Mouse (Mus musculus) embryonic facial prominence, embryonic 11.5 days (tissue): ENCODE measurements around the gene Mrvi1. TPM values are rescaled to one million over a fixed set of nuclear protein-coding genes. Genes with fewer than 3 reads are reported as not detected.

ENCODE experiments used
- ATAC-seq: fragments of 200-750 bp; cut with Nextera tagmentation; replicated peaks from 2 replicates; pipeline ENCODE4 v1.8.0; 2017; ENCODE audit warnings: low read depth; ENCODE audit not compliant: insufficient number of reproducible peaks, low FRiP score, low TSS enrichment
- DNase-seq: peaks from one replicate; pipeline ENCODE4 v3.0.0-alpha.2; 2015; ENCODE audit warnings: low spot score
- H3K27ac ChIP-seq: fragments of 300-500 bp; sonication (generic); replicated peaks from 2 replicates; pipeline ENCODE4 v1.5.1; 2014; ENCODE audit warnings: mild to moderate bottlenecking, low read depth, low read length, control low read depth
- H3K27me3 ChIP-seq: fragments of 300-500 bp; sonication (generic); 2 replicates; pipeline ENCODE4 v1.6.1; 2014; ENCODE audit warnings: mild to moderate bottlenecking, low read length, moderate library complexity, mixed read lengths; ENCODE audit not compliant: control insufficient read depth, insufficient read depth
- H3K36me3 ChIP-seq: fragments of 300-500 bp; sonication (generic); replicated peaks from 2 replicates; pipeline ENCODE4 v1.6.1; 2014; ENCODE audit warnings: low read depth, mild to moderate bottlenecking, low read length, moderate library complexity, mixed read lengths; ENCODE audit not compliant: control insufficient read depth, insufficient read depth
- H3K4me1 ChIP-seq: fragments of 300-500 bp; sonication (generic); 2 replicates; pipeline ENCODE4 v1.6.1; 2014; ENCODE audit warnings: low read length, mixed read lengths; ENCODE audit not compliant: control insufficient read depth, insufficient read depth
- H3K4me2 ChIP-seq: fragments of 300-500 bp; sonication (generic); 2 replicates; pipeline ENCODE4 v1.6.1; 2014; ENCODE audit warnings: low read depth, mild to moderate bottlenecking, control low read depth, low read length, moderate library complexity
- H3K4me3 ChIP-seq: fragments of 300-500 bp; sonication (generic); 2 replicates; pipeline ENCODE4 v1.5.1; 2014; ENCODE audit warnings: low read depth, low read length, control low read depth
- H3K9ac ChIP-seq: fragments of 300-500 bp; sonication (generic); replicated peaks from 2 replicates; pipeline ENCODE4 v1.6.1; 2014; ENCODE audit warnings: mild to moderate bottlenecking, control low read depth, low read length
- H3K9me3 ChIP-seq: fragments of 300-500 bp; sonication (generic); replicated peaks from 2 replicates; pipeline ENCODE4 v1.6.1; 2016; ENCODE audit warnings: mild to moderate bottlenecking, low read length, inconsistent platforms, mixed read lengths; ENCODE audit not compliant: control insufficient read depth
- WGBS: fragments of 180-500 bp; shearing (Covaris S2); extraction: QIAGEN DNeasy Blood & Tissue Kit; methylation state at CpG from one replicate; pipeline ENCODE4 v1.1.7; 2014; 5-methylcytosine and 5-hydroxymethylcytosine counted together
- polyA plus RNA-seq: library from polyadenylated mRNA; unstranded; fragments of >200 nt; fragmentation: Nextera tagmentation; extraction: Ambion mirVana; gene quantifications from 2 replicates; pipeline ENCODE4 v1.2.1, GENCODE M21; 2014

Mrvi1 gene
- polyA plus RNA-seq, 1 experiment from 2014 or later: 2.5 TPM

DNA sequence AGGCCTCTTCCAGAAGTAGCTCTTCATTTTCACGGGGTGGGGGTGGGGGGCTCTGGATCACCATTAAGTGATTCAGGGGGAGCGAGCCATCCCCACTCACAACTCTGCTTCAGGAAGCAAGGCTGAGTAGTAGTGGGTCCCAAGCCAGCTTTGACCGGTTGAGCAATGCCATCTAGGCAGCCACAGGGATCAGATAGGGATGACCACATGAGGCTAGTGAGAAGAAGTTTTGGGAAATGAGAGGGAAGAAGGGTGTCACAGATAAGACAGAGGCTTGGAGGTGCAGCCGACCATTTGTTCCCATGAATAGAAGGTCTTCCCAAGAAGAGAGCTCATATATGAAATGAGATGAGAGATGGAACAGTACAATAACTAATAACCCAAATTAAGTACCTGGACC is 55.7 kb downstream of the Mrvi1 start:
- Histone ChIP-seq H3K9ac (no peak overlapping the region), H3K4me2 (no peak overlapping the region), H3K9me3 (no peaks in the 10 kb centered on the region), H3K27me3 (no peaks in the 10 kb centered on the region), H3K27ac (no peak overlapping the region), H3K4me3 (no peak overlapping the region), H3K4me1 (no peaks in the 10 kb centered on the region), H3K36me3 (no peaks in the 10 kb centered on the region)
- ATAC-seq (no peak), DNase-seq (no peak)
- WGBS: 81% methylated on average over 4 of the region's 4 CpGs

DNA sequence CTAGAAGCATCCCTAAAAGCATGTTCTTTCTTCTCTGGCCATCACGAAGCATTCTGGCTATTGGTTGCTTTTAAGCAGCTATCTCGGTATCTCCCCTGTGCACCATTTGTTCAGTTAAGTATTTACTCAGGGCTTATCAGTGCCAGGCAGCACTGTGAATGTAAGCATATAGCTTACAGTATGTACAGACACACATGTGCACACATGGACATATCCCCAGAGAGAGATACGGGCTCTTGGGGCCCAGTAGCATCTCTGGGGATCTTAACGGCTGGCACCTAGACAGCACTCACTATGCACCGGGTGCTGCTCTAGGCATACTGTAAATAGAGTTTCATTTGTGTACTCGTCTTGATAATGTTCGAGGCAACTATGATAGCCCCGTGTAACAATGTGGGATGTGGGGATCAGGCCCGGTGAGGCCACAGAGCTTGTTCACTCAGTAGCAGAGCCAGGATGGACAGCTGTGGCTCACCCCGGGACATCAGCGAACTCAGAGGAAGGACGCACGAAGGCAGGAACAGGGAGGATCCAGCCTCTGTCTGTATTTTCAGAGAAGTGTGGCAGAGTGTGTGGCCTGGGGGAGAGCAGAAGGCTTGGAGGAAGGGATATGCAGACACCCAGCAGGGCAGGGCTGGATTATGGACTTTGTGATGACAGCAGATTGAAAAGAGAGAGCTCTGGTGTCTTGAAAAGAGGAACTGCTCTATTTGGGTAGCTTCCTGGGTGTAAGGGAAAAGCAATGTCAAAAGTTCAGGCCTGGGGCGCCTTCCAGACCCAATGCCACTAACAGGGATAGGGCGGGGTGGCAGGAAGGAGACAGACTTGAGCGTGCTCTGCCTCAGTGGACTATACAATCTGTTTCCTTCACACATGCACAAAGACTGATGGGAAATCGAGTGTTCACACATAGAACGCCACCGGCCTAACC is 61.7 kb downstream of the Mrvi1 start:
- Histone ChIP-seq H3K4me3 (no peak overlapping the region), H3K27me3 (no peaks in the 10 kb centered on the region), H3K9ac (no peak overlapping the region), H3K9me3 (no peaks in the 10 kb centered on the region), H3K27ac (no peak overlapping the region), H3K36me3 (no peaks in the 10 kb centered on the region), H3K4me1 (no peaks in the 10 kb centered on the region), H3K4me2 (no peak overlapping the region)
- 79% methylated on average over 19 of the region's 19 CpGs for WGBS
- DNase-seq: no peak
- ATAC-seq: no peak

DNA sequence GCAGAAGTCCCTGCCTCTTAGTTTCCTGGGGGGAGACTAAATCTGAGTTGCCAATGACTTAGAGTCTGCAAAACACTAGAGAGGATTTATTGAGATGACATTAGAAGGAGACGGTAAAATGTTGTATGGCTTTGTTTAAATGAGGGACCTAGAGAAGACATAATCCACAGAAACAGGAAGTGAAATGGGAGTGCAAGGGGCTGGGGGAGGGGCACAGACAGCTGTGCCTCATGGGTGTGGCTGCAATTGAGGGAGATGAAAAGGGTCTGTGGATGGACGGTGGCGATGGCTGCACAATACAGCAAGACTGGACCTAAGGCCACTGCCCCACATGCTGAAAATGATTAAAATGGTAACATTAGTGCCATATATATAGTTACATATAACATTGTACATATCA is 62.5 kb downstream of the Mrvi1 start:
- no peaks in the 10 kb centered on the region for H3K36me3 ChIP-seq
- ATAC-seq: no peak
- H3K4me3 ChIP-seq: no peak overlapping the region
- DNase-seq: no peak
- H3K4me1 ChIP-seq: no peaks in the 10 kb centered on the region
- no peak overlapping the region for H3K27ac ChIP-seq
- no peak overlapping the region for H3K9ac ChIP-seq
- 59% methylated on average over 3 of the region's 3 CpGs for WGBS
- H3K4me2 ChIP-seq: no peak overlapping the region
- H3K9me3 ChIP-seq: no peaks in the 10 kb centered on the region
- no peaks in the 10 kb centered on the region for H3K27me3 ChIP-seq

DNA sequence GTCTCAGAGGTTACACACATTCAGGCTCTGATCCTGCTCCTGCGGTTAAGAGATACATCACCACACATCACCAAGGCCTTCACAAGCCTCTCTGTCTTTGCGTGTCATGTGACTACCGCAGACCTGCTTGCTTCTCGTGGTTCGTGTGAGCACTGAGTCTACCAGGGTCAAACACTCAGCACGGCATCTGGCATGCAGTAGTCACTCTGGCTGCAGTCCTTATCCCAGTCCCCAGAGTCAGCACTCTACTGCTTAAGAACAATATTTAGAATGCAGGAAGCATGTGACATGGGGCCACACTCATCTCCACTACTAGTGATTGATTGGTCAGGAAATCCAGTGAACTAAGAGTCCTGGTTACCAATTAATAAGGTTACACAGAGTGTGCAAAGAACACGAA is 66.3 kb downstream of the Mrvi1 start:
- Histone ChIP-seq H3K36me3 (no peaks in the 10 kb centered on the region), H3K4me2 (no peak overlapping the region), H3K27me3 (no peaks in the 10 kb centered on the region), H3K4me3 (no peak overlapping the region), H3K27ac (no peak overlapping the region), H3K4me1 (no peaks in the 10 kb centered on the region), H3K9me3 (no peaks in the 10 kb centered on the region), H3K9ac (no peak overlapping the region)
- ATAC-seq (no peak), DNase-seq (no peak)
- WGBS: 67% methylated on average over 7 of the region's 7 CpGs

GRCm38 (mm10) chr7:110914531-110914930 is 67.7 kb downstream of the Mrvi1 start:
- ATAC-seq (no peak), DNase-seq (no peak)
- H3K27ac ChIP-seq: no peak overlapping the region
- H3K4me2 ChIP-seq: no peak overlapping the region
- no peak overlapping the region for H3K4me3 ChIP-seq
- H3K4me1 ChIP-seq: no peaks in the 10 kb centered on the region
- 77% methylated on average over 3 of the region's 3 CpGs for WGBS
- no peaks in the 10 kb centered on the region for H3K27me3 ChIP-seq
- H3K9me3 ChIP-seq: no peaks in the 10 kb centered on the region
- H3K9ac ChIP-seq: no peak overlapping the region
- H3K36me3 ChIP-seq: no peaks in the 10 kb centered on the region

GRCm38 (mm10) chr7:110913754-110914153 is 68.5 kb downstream of the Mrvi1 start:
- H3K4me1 ChIP-seq: no peaks in the 10 kb centered on the region
- DNase-seq: no peak
- H3K27ac ChIP-seq: no peak overlapping the region
- H3K4me3 ChIP-seq: no peak overlapping the region
- H3K27me3 ChIP-seq: no peaks in the 10 kb centered on the region
- WGBS: 83% methylated on average over 4 of the region's 4 CpGs
- no peaks in the 10 kb centered on the region for H3K36me3 ChIP-seq
- no peak overlapping the region for H3K9ac ChIP-seq
- no peaks in the 10 kb centered on the region for H3K9me3 ChIP-seq
- no peak overlapping the region for H3K4me2 ChIP-seq
- ATAC-seq: no peak

- Histone ChIP-seq H3K27ac (no peak overlapping the region), H3K4me3 (no peak overlapping the region), H3K27me3 (no peaks in the 10 kb centered on the region), H3K9ac (no peak overlapping the region), H3K9me3 (no peaks in the 10 kb centered on the region), H3K4me1 (no peaks in the 10 kb centered on the region), H3K36me3 (no peaks in the 10 kb centered on the region), H3K4me2 (no peak overlapping the region)
- 73% methylated on average over 8 of the region's 8 CpGs for WGBS
- ATAC-seq (no peak), DNase-seq (no peak)
Observed at GRCm38 (mm10) chr7:110908209-110909144, 73.8 kb downstream of the Mrvi1 start.

DNA sequence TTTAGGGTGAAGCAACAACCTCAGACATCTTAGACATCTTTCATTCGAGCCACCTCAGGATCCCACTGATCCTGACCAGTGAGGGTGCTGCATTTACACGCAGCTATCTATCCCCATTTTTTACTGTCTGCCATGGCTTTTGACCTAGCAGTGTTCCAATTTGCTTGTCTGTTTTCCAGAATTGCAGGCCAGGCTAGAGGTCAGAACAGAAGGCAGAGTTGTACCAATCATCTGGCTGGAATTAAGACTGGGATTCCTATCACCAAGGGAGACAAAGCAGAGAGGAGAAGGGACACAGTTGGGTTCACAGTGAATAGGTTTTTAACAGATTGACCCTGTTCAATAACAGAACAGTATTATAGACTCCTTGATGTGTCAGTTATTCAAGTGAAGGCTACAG is 75.7 kb downstream of the Mrvi1 start:
- H3K27me3 ChIP-seq: no peaks in the 10 kb centered on the region
- no peak overlapping the region for H3K9ac ChIP-seq
- no peak for ATAC-seq
- no peaks in the 10 kb centered on the region for H3K4me1 ChIP-seq
- H3K4me2 ChIP-seq: no peak overlapping the region
- H3K27ac ChIP-seq: no peak overlapping the region
- H3K9me3 ChIP-seq: no peaks in the 10 kb centered on the region
- WGBS: 75% methylated on average over 2 of the region's 2 CpGs
- DNase-seq: no peak
- H3K36me3 ChIP-seq: no peaks in the 10 kb centered on the region
- H3K4me3 ChIP-seq: no peak overlapping the region
